Mouse (Mus musculus): Measurements from ENCODE around the gene Fgd6.

- no peak for TF ChIP-seq CTCF (IDR thresholded peaks at IDR 0.05; ENCODE audit: low read depth, low read length)
- TF ChIP-seq EP300 (IDR thresholded peaks at IDR 0.05; ENCODE audit: insufficient read depth, low read depth, low read length): no peak
- TF ChIP-seq POLR2A (IDR thresholded peaks at IDR 0.05; ENCODE audit: insufficient read depth, low read length): no peak
These were observed 108.8 kb downstream of the Fgd6 start for GRCm38 (mm10) chr10:94144581-94144980.

All from ES-Bruce4 (cell line).